Mouse (Mus musculus) midbrain, postnatal 0 days (tissue): ENCODE measurements around the gene Ttyh2. TPM values are rescaled to one million over a fixed set of nuclear protein-coding genes. Genes with fewer than 3 reads are reported as not detected.
"Not testable (repeated sequence)": the region's sequence is repeated elsewhere in the genome, so short reads cannot be mapped to it uniquely, and the experiment has no call there.

Experiments used
- ATAC-seq: fragments of 200-750 bp; cut with Nextera tagmentation; 2 replicates; pipeline ENCODE4 v1.8.0; 2017; ENCODE audit warnings: moderate number of reproducible peaks, mild to moderate bottlenecking, moderate TSS enrichment, moderate library complexity; ENCODE audit not compliant: low FRiP score
- DNase-seq: peaks from one replicate; pipeline ENCODE4 v3.0.0-alpha.2; 2015; ENCODE audit warnings: low spot score
- H3K27ac ChIP-seq: fragments of 300-500 bp; sonication (generic); 2 replicates; pipeline ENCODE4 v1.5.1; 2014; ENCODE audit warnings: low read depth, mild to moderate bottlenecking, low read length, mixed read lengths
- H3K27me3 ChIP-seq: fragments of 300-500 bp; sonication (generic); 2 replicates; pipeline ENCODE4 v1.6.1; 2014; ENCODE audit warnings: low read length, control low read depth, mixed read lengths; ENCODE audit not compliant: insufficient read depth
- H3K36me3 ChIP-seq: fragments of 300-500 bp; sonication (generic); 2 replicates; pipeline ENCODE4 v1.6.1; 2014; ENCODE audit warnings: low read length, control low read depth, mixed read lengths; ENCODE audit not compliant: insufficient read depth
- H3K4me1 ChIP-seq: fragments of 300-500 bp; sonication (generic); 2 replicates; pipeline ENCODE4 v1.6.1; 2014; ENCODE audit warnings: mild to moderate bottlenecking, control low read depth, antibody characterized with exemption, low read length, mixed read lengths; ENCODE audit not compliant: insufficient read depth
- H3K4me2 ChIP-seq: fragments of 300-500 bp; sonication (generic); 2 replicates; pipeline ENCODE4 v1.6.1; 2014; ENCODE audit warnings: low read depth, mild to moderate bottlenecking, low read length, mixed read lengths; ENCODE audit not compliant: poor library complexity, severe bottlenecking
- H3K4me3 ChIP-seq: fragments of 300-500 bp; sonication (generic); 2 replicates; pipeline ENCODE4 v1.5.1; 2014; ENCODE audit warnings: low read depth, mild to moderate bottlenecking, low read length, moderate library complexity
- H3K9ac ChIP-seq: fragments of 300-500 bp; sonication (generic); replicated peaks from 2 replicates; pipeline ENCODE4 v1.6.1; 2014; ENCODE audit warnings: mild to moderate bottlenecking, low read length, moderate library complexity, mixed read lengths; ENCODE audit not compliant: poor library complexity, severe bottlenecking
- H3K9me3 ChIP-seq: fragments of 300-500 bp; sonication (generic); 2 replicates; pipeline ENCODE4 v1.6.1; 2016; ENCODE audit warnings: low read length, control low read depth
- CTCF ChIP-seq: IDR thresholded peaks from 2 replicates; pipeline ENCODE4 v1.5.1; 2016; ENCODE audit warnings: antibody characterized with exemption, mild to moderate bottlenecking
- WGBS: fragments of 180-500 bp; shearing (Covaris S2); extraction: QIAGEN DNeasy Blood & Tissue Kit; methylation state at CpG from one replicate; pipeline ENCODE4 v1.1.7; 2014; 5-methylcytosine and 5-hydroxymethylcytosine counted together
- polyA plus RNA-seq: library from polyadenylated mRNA; unstranded; fragments of >200 nt; fragmentation: Nextera tagmentation; extraction: Ambion mirVana; gene quantifications from 2 replicates; pipeline ENCODE4 v1.2.1, GENCODE M21; 2015
- total RNA-seq: library from RNA; depleted of rRNA; stranded (reverse); fragments of >200 nt; gene quantifications from 2 replicates; pipeline ENCODE4 v1.2.3, GENCODE M21; 2014

The Ttyh2 gene
- total and polyA plus RNA-seq, 2 experiments from 2014 or later, result 27.1 to 58.2 TPM

DNA sequence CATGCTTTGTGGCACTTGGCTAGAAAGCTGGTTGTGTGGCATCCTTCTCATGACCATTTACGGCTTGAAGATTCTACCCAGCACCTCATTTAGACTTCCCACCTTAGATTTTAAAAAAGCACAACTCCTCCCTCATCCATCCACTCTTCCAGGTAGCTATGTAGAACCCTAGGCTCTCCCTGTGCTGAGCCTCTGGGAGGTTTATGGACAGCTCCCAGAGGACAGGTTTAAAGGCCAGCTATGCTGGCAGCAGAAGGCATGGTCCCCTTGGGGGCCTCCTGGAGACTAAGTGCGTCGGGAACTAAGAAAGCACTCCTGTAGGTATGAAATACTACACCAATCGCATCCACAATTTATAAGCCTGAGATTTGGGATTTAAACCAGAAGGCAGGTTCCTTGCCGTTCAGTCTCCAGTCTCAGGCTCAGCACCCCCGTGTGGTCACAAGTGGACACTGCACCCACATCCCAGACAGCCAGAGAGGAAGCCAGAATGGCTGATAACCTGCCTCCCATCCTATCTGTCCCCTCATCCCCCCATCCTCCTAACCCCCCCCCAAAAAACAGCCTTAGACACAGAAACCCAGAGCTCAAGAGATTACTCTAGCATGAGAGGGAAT lies 12.4 kb upstream of the Ttyh2 start:
- Histone ChIP-seq H3K27me3 (no peaks in the 10 kb centered on the region), H3K4me1 (no peaks in the 10 kb centered on the region), H3K36me3 (no peaks in the 10 kb centered on the region), H3K9me3 (no peaks in the 10 kb centered on the region), H3K27ac (no peak overlapping the region), H3K4me2 (no peak overlapping the region), H3K9ac (no peak overlapping the region), H3K4me3 (no peak overlapping the region)
- TF ChIP-seq CTCF, result peak; percentile 89
- 26% methylated on average over 6 of the region's 6 CpGs for WGBS
- DNase-seq, result peak; percentile 69
- no peak for ATAC-seq

DNA sequence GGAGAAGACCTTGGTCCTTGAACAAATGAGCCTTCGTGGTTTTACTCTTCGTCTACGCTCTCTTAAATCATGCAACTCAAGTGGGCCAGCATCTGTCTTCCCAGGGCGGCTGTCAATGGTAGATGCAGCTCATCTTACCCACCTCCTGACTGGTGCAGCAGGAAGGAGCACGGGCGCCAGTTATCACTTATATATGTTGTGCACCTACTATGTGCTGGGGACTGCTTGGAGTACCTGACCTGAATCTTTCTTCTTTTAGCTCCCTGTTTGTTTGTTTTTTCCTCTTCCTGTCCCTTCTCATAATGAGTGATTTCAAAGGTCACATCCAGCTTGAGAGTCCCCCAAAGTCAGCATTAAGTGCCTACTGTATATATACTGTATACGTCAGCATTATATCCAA lies 11.1 kb upstream of the Ttyh2 start:
- H3K4me3 ChIP-seq, result no peak overlapping the region
- WGBS, result 80% methylated on average over 7 of the region's 7 CpGs
- no peak overlapping the region for H3K9ac ChIP-seq
- ATAC-seq, result no peak
- H3K9me3 ChIP-seq, result no peaks in the 10 kb centered on the region
- no peaks in the 10 kb centered on the region for H3K27me3 ChIP-seq
- no peak overlapping the region for H3K4me2 ChIP-seq
- no peak overlapping the region for H3K27ac ChIP-seq
- no peak for TF ChIP-seq CTCF
- no peak for DNase-seq
- H3K4me1 ChIP-seq, result no peaks in the 10 kb centered on the region
- no peaks in the 10 kb centered on the region for H3K36me3 ChIP-seq

DNA sequence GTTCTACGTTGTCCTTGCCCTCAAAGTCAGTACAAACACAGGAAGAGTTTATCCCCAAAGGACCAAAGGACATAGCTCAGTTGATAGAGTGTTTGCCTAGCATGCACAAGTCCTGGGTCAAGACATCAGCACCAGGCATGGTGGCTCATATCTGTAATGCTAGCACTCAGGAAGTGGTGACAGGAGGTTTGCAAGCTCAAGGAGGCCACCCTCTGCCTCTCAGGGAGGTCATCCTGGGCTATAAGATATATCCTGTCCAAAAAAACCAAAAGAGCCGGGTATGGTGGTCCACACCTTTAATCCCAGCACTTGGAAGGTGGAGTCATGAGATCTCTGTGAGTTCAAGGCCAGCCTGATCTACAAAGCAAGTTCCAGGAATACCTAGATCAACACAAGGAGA lies 9.8 kb upstream of the Ttyh2 start:
- 78% methylated on average over 2 of the region's 2 CpGs for WGBS
- Histone ChIP-seq H3K9me3 (no peaks in the 10 kb centered on the region), H3K27me3 (no peaks in the 10 kb centered on the region), H3K4me1 (peaks cover 5% of the 10 kb centered on the region), H3K4me2 (no peak overlapping the region), H3K27ac (no peak overlapping the region), H3K36me3 (peaks cover 4% of the 10 kb centered on the region; the same call in 1 of the 2 replicates), H3K9ac (no peak overlapping the region), H3K4me3 (no peak overlapping the region)
- ATAC-seq, result no peak
- no peak for TF ChIP-seq CTCF
- DNase-seq, result no peak

DNA sequence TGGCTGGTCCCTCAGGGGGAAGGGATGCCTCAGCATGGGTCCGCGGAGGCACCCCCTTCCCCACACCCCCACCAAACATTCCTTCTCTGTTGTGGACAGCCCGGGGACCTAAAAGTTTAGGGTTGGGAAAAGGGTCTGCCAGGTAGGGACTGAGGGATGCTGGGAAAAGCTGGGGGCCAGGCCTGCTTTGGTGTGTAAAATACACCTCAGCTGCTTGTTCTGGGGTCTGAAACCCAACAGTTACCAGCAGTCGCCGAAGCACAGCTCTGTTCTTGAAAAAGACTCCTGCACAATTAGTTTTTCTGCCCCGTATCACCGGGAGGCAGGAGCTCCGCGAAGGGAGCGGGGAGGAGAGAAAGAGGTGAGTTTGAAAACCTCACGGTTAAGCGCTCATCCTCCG lies 8.4 kb upstream of the Ttyh2 start:
- ATAC-seq (no peak), DNase-seq (no peak)
- WGBS, result 11% methylated on average over 13 of the region's 13 CpGs
- H3K4me1 ChIP-seq, result peaks cover 5% of the 10 kb centered on the region
- no peaks in the 10 kb centered on the region for H3K27me3 ChIP-seq
- H3K4me2 ChIP-seq, result no peak overlapping the region
- H3K27ac ChIP-seq, result no peak overlapping the region
- no peak for TF ChIP-seq CTCF
- peaks cover 17% of the 10 kb centered on the region for H3K36me3 ChIP-seq
- no peak overlapping the region for H3K9ac ChIP-seq
- no peaks in the 10 kb centered on the region for H3K9me3 ChIP-seq
- H3K4me3 ChIP-seq, result no peak overlapping the region

DNA sequence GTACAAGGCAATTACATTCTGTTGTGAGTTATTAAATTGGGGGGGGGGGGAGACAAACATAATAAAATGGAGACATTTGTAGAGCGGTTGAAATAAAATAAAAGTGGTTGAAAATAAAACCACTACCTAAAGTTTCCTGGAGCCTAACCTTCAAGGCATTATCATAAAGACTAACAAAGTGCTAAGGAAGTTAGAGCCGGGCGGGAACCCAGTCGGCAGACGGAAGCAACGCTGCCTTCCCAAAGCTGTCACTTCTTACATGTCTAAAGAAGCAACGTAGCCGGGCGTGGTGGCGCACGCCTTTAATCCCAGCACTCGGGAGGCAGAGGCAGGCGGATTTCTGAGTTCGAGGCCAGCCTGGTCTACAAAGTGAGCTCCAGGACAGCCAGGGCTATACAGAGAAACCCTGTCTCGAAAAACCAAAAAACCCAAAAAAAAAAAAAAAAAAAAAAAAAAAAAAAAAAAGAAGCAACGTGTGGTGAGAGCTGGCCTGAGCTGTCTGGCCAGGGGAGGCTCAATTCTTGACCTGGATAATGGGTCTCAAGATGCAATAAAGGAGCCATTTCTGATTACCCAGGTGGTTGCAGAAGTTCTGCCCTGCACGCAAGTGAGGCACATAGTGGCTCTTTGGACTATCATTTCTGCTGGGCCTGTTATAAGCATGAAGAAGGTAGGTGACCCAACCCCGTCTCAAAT lies 7.8 kb upstream of the Ttyh2 start:
- Histone ChIP-seq H3K27ac (no peak overlapping the region), H3K4me3 (no peak overlapping the region), H3K4me2 (no peak overlapping the region), H3K4me1 (peaks cover 5% of the 10 kb centered on the region), H3K9me3 (no peaks in the 10 kb centered on the region), H3K36me3 (peaks cover 22% of the 10 kb centered on the region), H3K9ac (no peak overlapping the region), H3K27me3 (no peaks in the 10 kb centered on the region)
- ATAC-seq (no peak), DNase-seq (no peak)
- 59% methylated on average over 15 of the region's 18 CpGs for WGBS
- no peak for TF ChIP-seq CTCF

DNA sequence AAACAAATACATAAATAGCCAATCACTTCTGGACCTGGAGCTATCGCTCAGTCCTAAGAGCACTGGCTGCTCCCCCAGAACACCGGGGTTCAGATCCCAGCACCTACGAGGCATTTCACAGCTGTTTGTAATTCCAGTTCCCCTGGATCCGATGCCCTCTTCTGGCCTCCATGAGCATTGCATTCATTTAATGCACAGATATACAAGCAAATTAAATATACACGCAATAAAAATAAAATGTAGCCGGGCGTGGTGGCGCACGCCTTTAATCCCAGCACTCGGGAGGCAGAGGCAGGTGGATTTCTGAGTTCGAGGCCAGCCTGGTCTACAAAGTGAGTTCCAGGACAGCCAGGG lies 7.3 kb upstream of the Ttyh2 start:
- not testable (repeated sequence) for H3K27ac ChIP-seq, H3K27me3 ChIP-seq, H3K9me3 ChIP-seq, H3K4me1 ChIP-seq, H3K4me2 ChIP-seq, ATAC-seq, DNase-seq, H3K9ac ChIP-seq
- Histone ChIP-seq H3K36me3 (peaks cover 25% of the 10 kb centered on the region), H3K4me3 (0 out of 2 replicates have a peak overlapping the region, but pooled peaks have one; percentile 71)
- WGBS, result 28% methylated on average over 11 of the region's 11 CpGs
- TF ChIP-seq CTCF, result peak; percentile 38; the same call in 1 of the 2 replicates
